Mouse (Mus musculus): ENCODE results near the gene Lrrc55. TPM values are rescaled to one million over a fixed set of nuclear protein-coding genes. Genes with fewer than 3 reads are reported as not detected.
A peak's percentile ranks its signal among the peaks of the same experiment; 100 is the strongest.
"Not testable (repeated sequence)": the region's sequence is repeated elsewhere in the genome, so short reads cannot be mapped to it uniquely, and the experiment has no call there.

Lrrc55 gene
- 10 to 100 TPM; 32.8 to 36.5 TPM for total RNA-seq (2021)
- long read RNA-seq, experiment 1, partial matches to known transcripts = 0 of 15 reads
- long read RNA-seq, experiment 1, other reads (novel, unspliced or antisense) = 14 of 15 reads
- long read RNA-seq, experiment 2, partial matches to known transcripts = 1 of 5 reads
- long read RNA-seq, experiment 2, other reads (novel, unspliced or antisense) = 4 of 5 reads

DNA sequence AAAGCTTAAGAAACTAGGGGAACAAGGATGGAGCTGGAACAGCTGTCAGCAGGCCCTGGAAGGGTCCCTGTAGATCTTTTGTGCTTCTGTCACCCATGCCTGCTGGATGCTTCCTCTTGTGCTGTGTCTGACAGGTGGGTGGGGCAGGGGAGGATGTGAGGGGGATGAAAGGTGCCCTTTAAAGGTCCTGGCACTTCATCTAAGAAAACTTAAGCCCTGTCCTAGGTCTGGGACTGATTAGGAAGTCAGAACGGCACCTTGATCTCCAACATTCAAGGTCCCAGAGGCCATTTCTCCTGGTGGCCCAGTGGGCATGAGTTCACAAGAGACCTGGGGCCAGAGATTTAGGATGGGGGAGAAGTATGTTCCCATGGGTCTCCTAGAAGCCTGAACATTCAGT lies at the start of gene Lrrc55:
TSS of gene Lrrc55 (minus strand) at position 297 of the 400 bp plus-strand sequence.
- H3K27ac ChIP-seq = peak within 1 kb of the TSS; percentile 75
- no peak for DNase-seq (ENCODE audit: extremely low spot score in 1 of 2, low spot score in 2 of 2)
- no peak for TF ChIP-seq CTCF (IDR thresholded peaks at IDR 0.05)
- H3K4me3 ChIP-seq = peak within 1 kb of the TSS; percentile 49
- intact Hi-C loops (cut with DNase I) = loop anchor here (5.0 kb wide), 1 partner anchor 50 kb away; no protein-coding TSS in a partner anchor

DNA sequence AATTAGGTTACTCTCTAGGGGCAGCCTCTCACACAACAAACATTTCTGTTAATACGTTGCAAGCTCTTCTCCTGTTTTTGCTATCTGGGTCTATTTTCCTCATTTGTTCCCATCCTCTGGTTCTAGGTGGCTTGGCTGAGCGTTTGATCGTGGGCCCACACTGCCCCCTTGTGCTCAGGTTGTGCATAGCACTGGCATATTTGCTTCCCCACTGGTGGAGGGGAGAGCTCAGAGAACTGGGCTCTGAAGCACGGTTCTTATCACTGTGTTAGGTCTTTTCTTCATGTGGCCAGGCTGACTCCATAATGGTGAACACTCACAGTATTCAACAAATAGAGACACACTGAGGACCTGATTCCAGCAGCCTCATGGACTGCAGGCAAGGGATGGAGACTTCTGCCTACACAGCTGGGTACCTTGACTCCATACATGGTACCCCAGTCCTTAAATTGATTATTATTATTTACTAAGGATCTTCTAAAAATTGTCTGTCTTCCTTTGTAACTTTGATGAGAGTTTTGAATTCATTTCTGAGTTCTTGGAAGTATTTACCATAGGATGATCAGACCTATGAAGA lies 49.6 kb upstream of the Lrrc55 start:
- intact Hi-C loops (cut with DNase I) = loop anchor here (1.0 to 5.0 kb wide), 4 partner anchors 49 to 315 kb away; partner anchors contain the start of gene Lrrc55
- Histone ChIP-seq H3K4me3 (no peak overlapping the region), H3K27ac (no peak overlapping the region)
- peak; percentile 76 to 89 for DNase-seq (ENCODE audit: extremely low spot score in 1 of 2, low spot score in 2 of 2)
- peak; percentile 99 for TF ChIP-seq CTCF (IDR thresholded peaks at IDR 0.05)

DNA sequence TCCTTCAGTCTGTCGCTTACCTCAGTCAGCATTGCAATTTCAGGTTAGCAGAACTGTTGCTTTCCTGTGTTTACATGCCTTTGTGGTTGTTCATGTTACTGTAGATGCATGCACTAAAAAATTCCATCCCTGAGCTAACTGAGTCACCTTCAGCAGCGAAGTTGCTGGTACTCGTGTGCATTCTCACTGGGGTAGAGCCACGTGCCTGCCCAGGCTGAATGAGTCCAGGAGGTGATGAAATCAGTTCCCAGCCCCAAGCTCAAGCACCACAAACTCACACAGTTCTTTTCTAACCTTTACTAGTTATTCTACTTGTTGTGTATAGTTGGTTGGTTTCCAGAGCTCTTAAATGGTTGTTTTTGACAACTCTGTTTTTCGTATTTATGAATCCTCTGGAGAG lies 48.7 kb upstream of the Lrrc55 start:
- DNase-seq (ENCODE audit: extremely low spot score in 1 of 2, low spot score in 2 of 2) = no peak
- intact Hi-C loops (cut with DNase I) = loop anchor here (1.0 to 5.0 kb wide), 4 partner anchors 48 to 316 kb away; partner anchors contain the start of gene Lrrc55
- Histone ChIP-seq H3K27ac (no peak overlapping the region), H3K4me3 (no peak overlapping the region)
- no peak for TF ChIP-seq CTCF (IDR thresholded peaks at IDR 0.05)

DNA sequence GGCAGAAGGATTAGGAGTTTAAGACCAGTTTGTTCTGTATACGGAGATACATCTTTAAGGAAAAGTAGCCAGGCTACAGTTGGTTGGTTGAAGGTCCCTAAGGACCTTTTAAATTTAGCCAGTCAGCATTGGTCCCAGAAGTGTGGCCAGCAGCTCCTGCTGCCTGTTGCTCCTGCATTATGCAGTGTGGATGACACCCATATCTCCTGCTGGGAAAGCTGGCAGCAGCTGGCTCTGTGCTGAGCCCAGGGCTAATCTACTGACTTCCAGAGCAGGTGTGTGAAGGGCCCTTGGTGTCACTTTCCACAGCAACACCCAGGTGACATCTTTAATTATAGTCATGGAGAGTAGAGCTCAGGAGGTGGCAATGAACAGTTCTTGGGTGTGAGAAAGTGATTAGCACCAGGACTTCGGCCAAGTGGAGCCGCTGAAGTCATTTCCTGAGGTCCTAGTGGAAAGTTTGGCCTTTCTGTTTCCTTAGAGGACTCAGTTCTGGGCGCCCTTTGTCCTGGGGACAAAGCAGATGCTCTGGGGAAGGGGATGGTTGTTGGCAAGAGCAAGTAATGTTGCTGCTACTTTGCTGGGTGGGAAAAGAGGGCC lies 41.2 kb upstream of the Lrrc55 start:
- intact Hi-C loops (cut with DNase I) = no loop called here
- TF ChIP-seq CTCF (IDR thresholded peaks at IDR 0.05) = no peak
- H3K4me3 ChIP-seq = no peak overlapping the region
- no peak for DNase-seq (ENCODE audit: extremely low spot score in 1 of 2, low spot score in 2 of 2)
- no peak overlapping the region for H3K27ac ChIP-seq

DNA sequence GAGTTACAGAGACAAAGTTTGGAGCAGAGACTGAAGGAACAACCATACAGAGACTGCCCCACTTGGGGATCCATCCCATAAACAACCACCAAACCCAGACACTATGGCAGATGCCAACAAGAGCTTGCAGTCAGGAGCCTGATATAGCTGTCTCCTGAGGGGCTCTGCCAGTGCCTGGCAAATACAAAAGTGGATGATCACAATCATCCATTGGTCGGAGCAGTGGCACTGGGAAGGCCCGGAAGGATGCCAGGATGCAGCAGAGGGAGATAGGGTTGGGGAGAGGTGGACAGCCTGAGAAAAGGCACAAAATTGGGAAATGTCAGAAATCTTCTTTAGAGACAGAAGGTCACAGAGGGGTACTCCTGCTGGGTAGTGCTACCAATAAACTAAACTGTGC lies 40.2 kb upstream of the Lrrc55 start:
- H3K27ac ChIP-seq; DNase-seq (ENCODE audit: extremely low spot score in 1 of 2, low spot score in 2 of 2); intact Hi-C loops (cut with DNase I); H3K4me3 ChIP-seq: not testable (repeated sequence)

DNA sequence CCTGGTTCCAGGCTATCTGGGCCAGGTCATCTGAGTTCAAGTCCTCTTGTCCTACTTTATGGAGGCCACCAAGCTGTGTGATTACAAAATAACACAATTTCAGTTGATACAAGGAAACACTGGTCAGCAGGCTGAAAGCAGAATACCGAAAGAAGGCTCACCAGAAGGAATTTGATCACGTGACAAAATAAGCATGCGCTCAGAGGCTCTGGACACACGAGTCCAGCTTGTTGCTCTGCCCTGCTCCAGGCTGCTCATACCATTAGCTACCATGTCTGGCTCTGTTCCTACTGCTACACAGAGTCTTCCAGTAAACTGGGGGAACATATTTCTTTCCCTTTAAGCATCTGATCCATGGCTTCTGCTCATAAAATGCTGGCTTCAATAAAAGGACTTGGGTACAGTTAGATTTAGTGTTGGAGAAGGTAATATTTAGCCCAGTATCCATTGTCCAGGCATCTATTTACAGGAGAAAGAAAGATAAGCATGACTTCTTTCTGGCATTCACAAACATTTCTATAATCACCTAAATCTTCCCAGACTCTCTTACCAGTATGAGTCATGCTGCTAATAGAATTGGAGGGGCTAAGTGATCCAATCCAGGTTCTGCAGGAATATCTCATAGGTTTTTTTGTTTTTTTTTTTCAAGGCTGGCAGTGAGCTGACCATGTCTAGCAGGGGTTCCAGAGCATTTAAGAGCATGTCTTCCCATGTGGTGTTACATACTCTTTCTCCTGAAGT lies 33.9 kb upstream of the Lrrc55 start:
- no peak for TF ChIP-seq CTCF (IDR thresholded peaks at IDR 0.05)
- intact Hi-C loops (cut with DNase I) = no loop called here
- no peak overlapping the region for H3K27ac ChIP-seq
- DNase-seq (ENCODE audit: extremely low spot score in 1 of 2, low spot score in 2 of 2) = no peak
- no peak overlapping the region for H3K4me3 ChIP-seq

DNA sequence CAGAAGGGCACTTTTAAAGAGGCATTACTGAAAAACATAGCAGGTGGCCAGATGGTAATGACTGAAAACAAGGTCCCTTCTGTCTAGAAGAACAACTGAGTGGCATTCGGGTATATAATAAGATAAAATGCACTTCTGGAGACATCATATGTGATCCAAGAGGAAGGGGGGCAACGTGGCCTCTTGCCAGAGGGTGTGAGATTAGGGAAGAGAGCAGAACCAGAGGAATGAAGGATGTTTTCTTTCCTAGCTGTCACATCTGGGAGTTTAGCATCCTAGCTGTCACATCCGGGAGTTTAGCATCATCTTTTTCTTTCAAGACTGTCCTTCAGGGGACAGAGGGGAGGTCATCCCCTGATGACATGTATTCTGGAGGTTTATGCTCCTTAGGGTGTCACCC lies 32.6 kb upstream of the Lrrc55 start:
- TF ChIP-seq CTCF (IDR thresholded peaks at IDR 0.05) = no peak
- Histone ChIP-seq H3K4me3 (no peak overlapping the region), H3K27ac (no peak overlapping the region)
- intact Hi-C loops (cut with DNase I) = no loop called here
- no peak for DNase-seq (ENCODE audit: extremely low spot score in 1 of 2, low spot score in 2 of 2)

DNA sequence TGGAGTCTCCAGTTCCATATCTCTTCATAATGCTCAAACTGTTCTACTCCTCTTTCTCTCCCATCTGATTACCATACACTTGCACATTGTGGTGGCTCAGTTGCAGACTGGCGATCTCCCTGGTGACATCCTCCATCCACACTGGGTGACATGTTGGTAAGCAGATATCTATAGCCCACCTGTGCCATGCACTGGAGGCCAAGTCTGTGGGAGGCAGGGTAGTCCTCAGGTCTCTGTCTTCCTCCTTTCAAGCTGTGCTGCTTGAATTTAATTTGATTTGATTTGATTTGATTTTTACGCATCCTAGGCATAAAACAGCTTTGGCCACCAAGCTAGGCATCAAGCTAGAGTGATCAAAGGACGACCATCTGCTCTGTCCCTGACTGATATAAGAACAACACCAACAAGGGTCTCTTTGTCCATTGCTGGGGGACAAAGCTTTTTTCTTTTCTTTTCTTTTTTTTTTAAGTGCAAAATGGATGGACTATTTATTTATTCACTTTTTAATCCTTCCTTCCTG lies 30.9 kb upstream of the Lrrc55 start:
- no peak overlapping the region for H3K27ac ChIP-seq
- TF ChIP-seq CTCF (IDR thresholded peaks at IDR 0.05) = no peak
- DNase-seq (ENCODE audit: extremely low spot score in 1 of 2, low spot score in 2 of 2) = no peak
- intact Hi-C loops (cut with DNase I) = no loop called here
- no peak overlapping the region for H3K4me3 ChIP-seq

DNA sequence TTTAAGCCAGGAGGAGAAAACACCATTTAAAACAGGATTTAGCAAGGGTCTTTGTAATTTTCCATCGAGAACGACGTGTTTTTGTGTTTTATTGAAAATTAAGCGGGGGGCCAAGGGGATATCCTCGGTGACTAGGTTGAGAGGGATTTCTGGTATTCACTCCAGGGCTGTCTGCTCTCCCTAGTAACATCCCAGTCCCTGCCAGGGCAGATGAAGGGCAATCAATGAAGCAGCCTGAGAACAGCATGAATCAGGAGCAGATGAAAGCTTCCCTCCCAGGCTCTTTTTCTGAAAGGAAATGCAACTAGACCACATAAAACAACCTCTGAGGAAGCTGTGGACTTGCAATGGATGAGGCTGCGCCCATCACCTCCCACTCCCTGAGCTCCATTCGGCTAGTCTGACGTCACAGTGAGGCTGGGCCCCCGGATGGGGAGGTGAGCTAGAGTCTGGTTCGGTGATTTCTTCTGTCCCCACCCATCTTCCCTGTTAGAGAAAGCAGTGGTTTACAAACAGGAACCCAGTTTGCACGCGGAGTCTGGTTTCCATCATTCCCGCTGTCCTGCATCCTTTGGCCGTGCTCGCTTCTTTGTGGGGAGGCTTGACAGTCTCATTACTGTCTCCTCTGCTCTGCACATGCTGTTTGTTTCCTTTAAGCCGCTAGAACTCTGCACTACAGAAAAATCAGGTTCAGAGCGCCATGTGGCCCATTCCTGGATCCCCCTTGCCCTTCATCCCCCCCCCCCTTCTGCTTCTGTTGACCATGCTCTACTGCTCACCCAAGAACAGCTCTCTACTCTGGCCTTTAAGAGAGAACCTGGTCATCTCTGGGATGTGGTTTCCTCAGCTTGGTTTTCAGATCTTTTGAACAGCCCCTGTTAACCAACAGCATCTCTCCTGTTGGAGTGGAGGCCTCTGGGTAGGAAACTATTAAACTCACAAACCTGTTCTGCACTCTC lies 27.5 kb upstream of the Lrrc55 start:
- no peak overlapping the region for H3K4me3 ChIP-seq
- peak in 1 of 2 experiments; percentile 27 for DNase-seq (ENCODE audit: extremely low spot score in 1 of 2, low spot score in 2 of 2)
- no peak overlapping the region for H3K27ac ChIP-seq
- intact Hi-C loops (cut with DNase I) = no loop called here
- TF ChIP-seq CTCF (IDR thresholded peaks at IDR 0.05) = no peak

DNA sequence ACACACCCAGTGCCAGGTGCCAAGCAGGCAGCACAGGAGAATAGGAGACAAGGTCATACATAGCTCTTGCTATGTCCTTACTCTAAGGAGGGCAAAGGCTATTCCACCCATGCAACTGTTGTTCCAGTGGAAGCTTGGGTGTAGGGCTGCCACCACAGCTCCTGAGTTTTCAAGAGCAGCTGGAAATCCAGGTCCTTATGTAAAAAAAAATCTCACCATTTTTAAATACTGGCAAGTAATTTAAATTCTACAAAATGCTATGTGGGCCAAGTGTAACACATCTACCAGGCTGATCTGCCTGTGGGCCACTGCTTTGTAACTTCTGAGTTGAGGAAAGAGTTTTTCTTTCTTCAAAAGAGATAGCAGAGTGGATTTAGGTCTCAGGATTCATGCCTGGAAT lies 19.6 kb upstream of the Lrrc55 start:
- Histone ChIP-seq H3K4me3 (no peak overlapping the region), H3K27ac (no peak overlapping the region)
- TF ChIP-seq CTCF (IDR thresholded peaks at IDR 0.05) = no peak
- intact Hi-C loops (cut with DNase I) = no loop called here
- no peak for DNase-seq (ENCODE audit: extremely low spot score in 1 of 2, low spot score in 2 of 2)

DNA sequence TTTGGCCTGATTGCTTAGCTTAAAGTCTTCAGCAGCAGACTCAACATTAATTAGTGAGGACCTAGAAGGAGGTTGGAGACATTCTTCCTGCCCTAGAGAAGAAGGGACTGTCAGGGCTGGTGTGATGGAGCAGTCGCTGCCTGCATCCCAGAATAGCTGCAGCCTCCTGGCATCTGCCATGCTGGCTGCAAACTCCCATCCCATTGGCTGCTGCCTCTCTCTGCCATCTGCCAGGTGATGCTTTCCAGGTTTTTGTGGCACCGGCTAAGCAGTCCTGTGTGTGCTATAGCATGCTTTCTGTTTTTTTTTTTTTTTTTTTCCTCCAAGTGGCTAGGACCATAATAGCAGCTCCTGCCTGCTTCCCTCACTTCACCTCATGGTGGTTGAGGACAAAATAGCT lies 16.7 kb upstream of the Lrrc55 start:
- peak; percentile 20 for TF ChIP-seq CTCF (IDR thresholded peaks at IDR 0.05)
- DNase-seq (ENCODE audit: extremely low spot score in 1 of 2, low spot score in 2 of 2) = peak; percentile 41 to 73
- no peak overlapping the region for H3K4me3 ChIP-seq
- intact Hi-C loops (cut with DNase I) = loop anchor here (1.0 to 5.0 kb wide), 2 partner anchors 66 to 72 kb away; no protein-coding TSS in a partner anchor
- H3K27ac ChIP-seq = peak overlapping the region; percentile 42

All from left cerebral cortex, adult 2 months (tissue).